9 mouse cellular contexts compared by ENCODE assay signal in the genomic region with DNA sequence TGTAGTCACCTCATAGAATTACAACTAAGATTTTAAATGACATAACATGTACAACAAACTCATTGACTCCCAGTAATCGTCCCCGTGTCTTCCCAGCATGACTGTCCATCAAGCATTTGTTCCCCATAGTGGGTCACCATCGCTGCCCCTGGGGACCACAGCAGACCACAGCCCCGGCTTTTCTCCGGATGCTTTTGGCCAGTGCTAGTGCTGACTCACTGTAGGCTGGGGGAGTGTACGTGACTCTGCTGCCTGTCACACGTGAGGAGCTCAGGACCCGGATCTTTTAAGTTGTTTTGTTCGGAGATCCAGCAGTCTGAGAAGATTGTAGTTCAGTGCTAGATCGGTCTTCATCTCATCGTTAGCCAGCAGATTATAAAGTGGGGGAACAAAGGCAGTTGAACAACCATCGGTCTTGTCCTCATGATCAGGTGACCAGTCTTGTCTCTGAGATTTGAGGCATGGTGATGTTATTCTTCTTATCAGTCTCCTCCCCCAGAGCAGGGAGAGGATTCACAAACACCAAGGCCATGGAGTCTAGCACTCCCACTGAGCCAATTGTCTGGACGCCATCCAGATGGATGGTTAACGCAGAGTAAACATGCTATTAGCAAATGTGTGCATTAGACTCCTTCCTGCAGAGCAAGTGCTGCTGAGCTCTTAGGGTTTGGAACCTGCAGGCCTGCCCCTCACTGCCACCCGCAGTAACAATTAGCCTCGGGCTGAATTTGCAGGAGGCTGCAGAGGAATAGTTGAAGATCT.
DNase-seq lines count a peak whose midpoint lies in the region; ATAC-seq and TF ChIP-seq lines count a peak whose summit lies in the region.
"Had no signal": no experiment of that assay in that cellular context is flagged by ENCODE, and none has a peak within 500 bp of the region (broad histone marks: within the 10 kb centered on the region; RNA-seq: fewer than 3 reads in every experiment).

No protein-coding gene starts in this region.

- no peak overlapping the region for H3K4me2 ChIP-seq in intestine, embryonic 15.5 days (replicated peaks)
- H3K4me2 ChIP-seq in intestine, postnatal 0 days (replicated peaks; ENCODE audit: low read depth) = no peak overlapping the region
- H3K4me2 ChIP-seq in forebrain, embryonic 16.5 days (ENCODE audit: low read length) = no peak overlapping the region

- intact Hi-C loops in heart, postnatal 10 days (cut with DNase I) = no loop called here

- TF ChIP-seq CTCF in intestine, postnatal 0 days (IDR thresholded peaks at IDR 0.05; ENCODE audit: low read depth) = no peak

- ATAC-seq in intestine, embryonic 15.5 days = peak; percentile 49
- ATAC-seq in intestine, postnatal 0 days = no peak
- ATAC-seq in forebrain, embryonic 16.5 days = peak; percentile 76

- no peaks in the 10 kb centered on the region for H3K4me1 ChIP-seq in intestine, embryonic 15.5 days (replicated peaks)
- H3K4me1 ChIP-seq in intestine, postnatal 0 days (replicated peaks; ENCODE audit: control insufficient read depth, insufficient read depth, low read length) = no peaks in the 10 kb centered on the region
- H3K4me1 ChIP-seq in forebrain, embryonic 16.5 days (replicated peaks; ENCODE audit: control insufficient read depth, insufficient read depth, low read length) = 0 out of 2 replicates have a peak, but pooled peaks cover 8% of the 10 kb centered on the region

- 68% methylated on average over 16 of the region's 16 CpGs for WGBS in intestine, embryonic 15.5 days
- WGBS in intestine, postnatal 0 days = 63% methylated on average over 16 of the region's 16 CpGs
- 59% methylated on average over 16 of the region's 16 CpGs for WGBS in forebrain, embryonic 16.5 days

- H3K27me3 ChIP-seq in intestine, embryonic 15.5 days (replicated peaks) = no peaks in the 10 kb centered on the region
- no peaks in the 10 kb centered on the region for H3K27me3 ChIP-seq in intestine, postnatal 0 days (replicated peaks; ENCODE audit: control insufficient read depth, insufficient read depth, low read length)
- no peaks in the 10 kb centered on the region for H3K27me3 ChIP-seq in forebrain, embryonic 16.5 days (replicated peaks; ENCODE audit: control insufficient read depth, insufficient read depth, low read length)

- H3K4me3 ChIP-seq in intestine, embryonic 15.5 days (replicated peaks) = no peak overlapping the region
- H3K4me3 ChIP-seq in intestine, postnatal 0 days (ENCODE audit: low read depth, low read length) = no peak overlapping the region
- no peak overlapping the region for H3K4me3 ChIP-seq in forebrain, embryonic 16.5 days (replicated peaks; ENCODE audit: low read length)

- H3K27ac ChIP-seq in intestine, embryonic 15.5 days = no peak overlapping the region
- H3K27ac ChIP-seq in intestine, postnatal 0 days (ENCODE audit: low read depth, low read length) = no peak overlapping the region
- no peak overlapping the region for H3K27ac ChIP-seq in forebrain, embryonic 16.5 days (ENCODE audit: low read length)

- no peaks in the 10 kb centered on the region for H3K9me3 ChIP-seq in intestine, embryonic 15.5 days
- peaks cover 9% of the 10 kb centered on the region; the same call in 1 of the 2 replicates for H3K9me3 ChIP-seq in intestine, postnatal 0 days (ENCODE audit: control insufficient read depth)
- H3K9me3 ChIP-seq in forebrain, embryonic 16.5 days (ENCODE audit: control insufficient read depth, low read length) = 0 out of 2 replicates have a peak, but pooled peaks cover 2% of the 10 kb centered on the region

- no peak overlapping the region for H3K9ac ChIP-seq in intestine, embryonic 15.5 days
- no peak overlapping the region for H3K9ac ChIP-seq in intestine, postnatal 0 days (ENCODE audit: low read depth, low read length)
- no peak overlapping the region for H3K9ac ChIP-seq in forebrain, embryonic 16.5 days (replicated peaks; ENCODE audit: low read depth, low read length)

- DNase-seq in ovary, postnatal 36 days (ENCODE audit: low spot score) = peak; percentile 7
- DNase-seq in ovary, postnatal 10 days (ENCODE audit: low spot score) = no peak
- peak; percentile 79 for DNase-seq in yolk sac, embryonic 10.5 days (ENCODE audit: low spot score)
- DNase-seq in heart, postnatal 10 days = no peak
- no peak for DNase-seq in adipocyte (ENCODE audit: low spot score)
- DNase-seq: gastrocnemius, postnatal 10 days had no signal

- no peaks in the 10 kb centered on the region for H3K36me3 ChIP-seq in intestine, embryonic 15.5 days
- no peaks in the 10 kb centered on the region for H3K36me3 ChIP-seq in intestine, postnatal 0 days (ENCODE audit: control insufficient read depth, insufficient read depth)
- H3K36me3 ChIP-seq in forebrain, embryonic 16.5 days (ENCODE audit: control insufficient read depth, insufficient read depth) = no peaks in the 10 kb centered on the region

Comparison
In these comparisons a context has a peak if more than half of its experiments do, and no peak if none do; other contexts are left out.
1. DNase-seq: peak in ovary, postnatal 36 days (single experiment) and yolk sac, embryonic 10.5 days (single experiment); none in ovary, postnatal 10 days (single experiment), heart, postnatal 10 days (0 of 2) and adipocyte (single experiment).